Mouse (Mus musculus): ENCODE measurements around the gene Trnt1. TPM values are rescaled to one million over a fixed set of nuclear protein-coding genes. Genes with fewer than 3 reads are reported as not detected.

Trnt1 gene
- total RNA-seq, 1 experiment from 2014 or later = 56.0 TPM

GRCm38 (mm10) chr6:106787138-106787537 lies 18.2 kb downstream of the Trnt1 start:
- no peak for DNase-seq

- DNase-seq = no peak
Measured at GRCm38 (mm10) chr6:106791429-106791828, 22.5 kb downstream of the Trnt1 start.

GRCm38 (mm10) chr6:106792486-106792885 lies 23.6 kb downstream of the Trnt1 start:
- no peak for DNase-seq

GRCm38 (mm10) chr6:106793088-106793487 lies 24.2 kb downstream of the Trnt1 start:
- DNase-seq = no peak

- no peak for DNase-seq
Measured at GRCm38 (mm10) chr6:106793621-106794020, 24.7 kb downstream of the Trnt1 start.

- DNase-seq = no peak
Measured at GRCm38 (mm10) chr6:106794094-106794814, 25.3 kb downstream of the Trnt1 start.

GRCm38 (mm10) chr6:106799333-106800226 lies 30.7 kb downstream of the Trnt1 start, which contains the start of gene Crbn:
TSS of gene Crbn (minus strand) at chr6:106800077.
- peak; percentile 96 for DNase-seq

- no peak for DNase-seq
Measured at GRCm38 (mm10) chr6:106800227-106800557, 31.3 kb downstream of the Trnt1 start.

GRCm38 (mm10) chr6:106804904-106805303 lies 36.0 kb downstream of the Trnt1 start:
- peak; percentile 21 for DNase-seq

- no peak for DNase-seq
Measured at GRCm38 (mm10) chr6:106809161-106809560, 40.2 kb downstream of the Trnt1 start.

GRCm38 (mm10) chr6:106810686-106811085 lies 41.8 kb downstream of the Trnt1 start:
- no peak for DNase-seq

- no peak for DNase-seq
Measured at GRCm38 (mm10) chr6:106819246-106819645, 50.3 kb downstream of the Trnt1 start.

- DNase-seq = no peak
Measured at GRCm38 (mm10) chr6:106819906-106820305, 51.0 kb downstream of the Trnt1 start.

GRCm38 (mm10) chr6:106820566-106820965 lies 51.6 kb downstream of the Trnt1 start:
- DNase-seq = no peak

GRCm38 (mm10) chr6:106822329-106822728 lies 53.4 kb downstream of the Trnt1 start:
- DNase-seq = peak; percentile 24

Other genes with a start within 250 kb of the Trnt1 start
- gene Il5ra, start 20.1 kb upstream of the Trnt1 start, total RNA-seq (2021) = not detected in 2 replicates
- gene Crbn, start 31.0 kb downstream of the Trnt1 start, total RNA-seq (2021) = 58.1 and 71.2 TPM in 2 replicates

Data from adrenal gland, postnatal 25 days (tissue).